Mouse (Mus musculus) intestine, embryonic 14.5 days (tissue): ENCODE measurements at regions not wholly inside any gene's neighbourhood (a gene's known extent, or its start where the extent isn't known, plus 50 kb on each side); places are given as distances from the start of the nearest gene placed in this dataset.

Source experiments
- ATAC-seq: fragments of 200-750 bp; cut with Nextera tagmentation; replicated peaks from 2 replicates; pipeline ENCODE4 v1.8.0; 2017; ENCODE audit warnings: low read depth, moderate number of reproducible peaks, moderate TSS enrichment, moderate library complexity; ENCODE audit not compliant: low FRiP score, low TSS enrichment
- DNase-seq: peaks from one replicate; pipeline ENCODE4 v3.0.0-alpha.2; 2018; ENCODE audit warnings: low spot score
- H3K27ac ChIP-seq: fragments of 300-500 bp; sonication (generic); 2 replicates; pipeline ENCODE4 v1.5.1; 2014; ENCODE audit warnings: low read depth, mild to moderate bottlenecking, control low read depth
- H3K27me3 ChIP-seq: fragments of 300-500 bp; sonication (generic); replicated peaks from 2 replicates; pipeline ENCODE4 v1.6.1; 2014; ENCODE audit warnings: low read length, control low read depth; ENCODE audit not compliant: control insufficient read depth, insufficient read depth
- H3K36me3 ChIP-seq: fragments of 300-500 bp; sonication (generic); 2 replicates; pipeline ENCODE4 v1.6.1; 2014; ENCODE audit warnings: low read length, control low read depth; ENCODE audit not compliant: control insufficient read depth, insufficient read depth
- H3K4me1 ChIP-seq: fragments of 300-500 bp; sonication (generic); replicated peaks from 2 replicates; pipeline ENCODE4 v1.6.1; 2014; ENCODE audit warnings: low read length, control low read depth, mixed read lengths; ENCODE audit not compliant: control insufficient read depth, insufficient read depth
- H3K4me2 ChIP-seq: fragments of 300-500 bp; sonication (generic); 2 replicates; pipeline ENCODE4 v1.6.1; 2014; ENCODE audit warnings: low read length
- H3K4me3 ChIP-seq: fragments of 300-500 bp; sonication (generic); 2 replicates; pipeline ENCODE4 v1.5.1; 2014; ENCODE audit warnings: low read depth, low read length, control low read depth, mixed read lengths
- H3K9ac ChIP-seq: fragments of 300-500 bp; sonication (generic); 2 replicates; pipeline ENCODE4 v1.6.1; 2014; ENCODE audit warnings: mild to moderate bottlenecking, low read length
- H3K9me3 ChIP-seq: fragments of 300-500 bp; sonication (generic); 2 replicates; pipeline ENCODE4 v1.6.1; 2016; ENCODE audit warnings: low read length, control low read depth; ENCODE audit not compliant: control insufficient read depth
- WGBS: fragments of 180-500 bp; shearing (Covaris S2); extraction: QIAGEN DNeasy Blood & Tissue Kit; methylation state at CpG from one replicate; pipeline ENCODE4 v1.1.7; 2014; 5-methylcytosine and 5-hydroxymethylcytosine counted together

GRCm38 (mm10) chr1:23200460-23200859 lies 98.4 kb upstream of the 4933415F23Rik start:
- Histone ChIP-seq H3K36me3 (no peaks in the 10 kb centered on the region), H3K9ac (no peak overlapping the region), H3K4me3 (no peak overlapping the region), H3K4me2 (no peak overlapping the region), H3K9me3 (no peaks in the 10 kb centered on the region), H3K4me1 (no peaks in the 10 kb centered on the region), H3K27me3 (no peaks in the 10 kb centered on the region), H3K27ac (no peak overlapping the region)
- no peak for DNase-seq
- no peak for ATAC-seq
- 52% methylated on average over 4 of the region's 4 CpGs for WGBS

GRCm38 (mm10) chr1:23190316-23191005 lies 88.4 kb upstream of the 4933415F23Rik start:
- Histone ChIP-seq H3K4me2 (no peak overlapping the region), H3K4me3 (no peak overlapping the region), H3K27ac (no peak overlapping the region), H3K4me1 (peaks cover 3% of the 10 kb centered on the region; the same call in 1 of the 2 replicates), H3K27me3 (no peaks in the 10 kb centered on the region), H3K9ac (no peak overlapping the region), H3K9me3 (no peaks in the 10 kb centered on the region), H3K36me3 (no peaks in the 10 kb centered on the region)
- ATAC-seq (no peak), DNase-seq (no peak)
- WGBS, result 81% methylated on average over 3 of the region's 3 CpGs

- Histone ChIP-seq H3K4me2 (no peak overlapping the region), H3K9me3 (no peaks in the 10 kb centered on the region), H3K4me1 (peaks cover 3% of the 10 kb centered on the region; the same call in 1 of the 2 replicates), H3K9ac (no peak overlapping the region), H3K4me3 (no peak overlapping the region), H3K27ac (no peak overlapping the region), H3K36me3 (no peaks in the 10 kb centered on the region), H3K27me3 (no peaks in the 10 kb centered on the region)
- WGBS, result 78% methylated on average over 4 of the region's 4 CpGs
- ATAC-seq, result no peak
- DNase-seq, result no peak
Measured at GRCm38 (mm10) chr1:23189790-23190189, 87.7 kb upstream of the 4933415F23Rik start.

- H3K4me3 ChIP-seq, result no peak overlapping the region
- H3K4me2 ChIP-seq, result no peak overlapping the region
- H3K36me3 ChIP-seq, result no peaks in the 10 kb centered on the region
- WGBS, result 57% methylated on average over 5 of the region's 5 CpGs
- H3K27ac ChIP-seq, result peak overlapping the region; percentile 33; the same call in 1 of the 2 replicates
- H3K27me3 ChIP-seq, result no peaks in the 10 kb centered on the region
- peaks cover 3% of the 10 kb centered on the region; the same call in 1 of the 2 replicates for H3K4me1 ChIP-seq
- H3K9ac ChIP-seq, result no peak overlapping the region
- DNase-seq (no peak), ATAC-seq (no peak)
- H3K9me3 ChIP-seq, result no peaks in the 10 kb centered on the region
Measured at GRCm38 (mm10) chr1:23188216-23188615, 86.2 kb upstream of the 4933415F23Rik start.

- WGBS, result 63% methylated on average over 6 of the region's 6 CpGs
- Histone ChIP-seq H3K9me3 (no peaks in the 10 kb centered on the region), H3K36me3 (no peaks in the 10 kb centered on the region), H3K9ac (no peak overlapping the region), H3K27ac (peak overlapping the region; percentile 33; the same call in 1 of the 2 replicates), H3K4me3 (no peak overlapping the region), H3K4me1 (peaks cover 3% of the 10 kb centered on the region; the same call in 1 of the 2 replicates), H3K27me3 (no peaks in the 10 kb centered on the region), H3K4me2 (no peak overlapping the region)
- DNase-seq, result no peak
- no peak for ATAC-seq
Measured at GRCm38 (mm10) chr1:23187446-23188206, 85.6 kb upstream of the 4933415F23Rik start.

GRCm38 (mm10) chr1:23184728-23185127 lies 82.7 kb upstream of the 4933415F23Rik start:
- no peak overlapping the region for H3K4me3 ChIP-seq
- DNase-seq (no peak), ATAC-seq (no peak)
- no peaks in the 10 kb centered on the region for H3K36me3 ChIP-seq
- no peak overlapping the region for H3K27ac ChIP-seq
- no peak overlapping the region for H3K4me2 ChIP-seq
- H3K27me3 ChIP-seq, result no peaks in the 10 kb centered on the region
- WGBS, result 68% methylated on average over 9 of the region's 9 CpGs
- H3K4me1 ChIP-seq, result peaks cover 3% of the 10 kb centered on the region; the same call in 1 of the 2 replicates
- no peaks in the 10 kb centered on the region for H3K9me3 ChIP-seq
- no peak overlapping the region for H3K9ac ChIP-seq

- Histone ChIP-seq H3K9me3 (no peaks in the 10 kb centered on the region), H3K27ac (no peak overlapping the region), H3K4me1 (peaks cover 2% of the 10 kb centered on the region; the same call in 1 of the 2 replicates), H3K27me3 (no peaks in the 10 kb centered on the region), H3K36me3 (no peaks in the 10 kb centered on the region), H3K4me2 (no peak overlapping the region), H3K4me3 (no peak overlapping the region), H3K9ac (no peak overlapping the region)
- ATAC-seq (no peak), DNase-seq (no peak)
Measured at GRCm38 (mm10) chr1:23182541-23182940, 80.5 kb upstream of the 4933415F23Rik start.

GRCm38 (mm10) chr1:23178335-23178974 lies 76.4 kb upstream of the 4933415F23Rik start:
- no peaks in the 10 kb centered on the region for H3K36me3 ChIP-seq
- no peak for DNase-seq
- no peak overlapping the region for H3K9ac ChIP-seq
- H3K27me3 ChIP-seq, result no peaks in the 10 kb centered on the region
- H3K9me3 ChIP-seq, result no peaks in the 10 kb centered on the region
- H3K4me2 ChIP-seq, result no peak overlapping the region
- H3K4me1 ChIP-seq, result no peaks in the 10 kb centered on the region
- WGBS, result 76% methylated on average over 6 of the region's 6 CpGs
- ATAC-seq, result no peak
- H3K27ac ChIP-seq, result no peak overlapping the region
- no peak overlapping the region for H3K4me3 ChIP-seq
